Mouse (Mus musculus): ENCODE measurements at regions not wholly inside any gene's neighbourhood (a gene's known extent, or its start where the extent isn't known, plus 50 kb on each side); places are given as distances from the start of the nearest gene placed in this dataset.

DNA sequence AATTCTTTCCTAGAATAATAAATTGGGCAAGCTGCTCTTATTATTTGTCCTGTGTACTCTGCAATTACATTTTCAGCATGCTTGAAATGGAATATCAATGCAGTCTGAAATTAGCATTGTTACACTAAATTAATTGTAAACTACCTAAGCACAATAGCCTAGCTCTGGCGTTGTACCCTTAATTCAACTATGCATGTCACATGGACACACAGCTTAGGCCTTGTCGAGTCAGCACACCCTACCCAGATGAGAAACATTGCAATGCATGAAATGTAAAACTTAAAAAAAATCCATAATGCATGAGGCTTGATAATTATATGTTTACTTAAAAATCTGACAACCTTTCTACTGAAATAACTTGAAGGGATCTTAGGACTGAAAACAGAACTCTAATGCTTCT is 596.2 kb upstream of the Robo1 start:
- TF ChIP-seq CTCF (IDR thresholded peaks at IDR 0.05; ENCODE audit: borderline replicate concordance, extremely low read depth, insufficient read depth, insufficient read length), result no peak
- TF ChIP-seq POLR2A (IDR thresholded peaks at IDR 0.05; ENCODE audit: borderline replicate concordance, extremely low read depth, insufficient read depth, insufficient read length, poor library complexity, severe bottlenecking), result no peak

Data from brain, embryonic 14.5 days (tissue).